In genomic region chr4:129209504-129209903, GRCm38 (mm10) we compare ENCODE assay signal across 9 mouse cellular contexts. TPM values are rescaled to one million over a fixed set of nuclear protein-coding genes. Genes with fewer than 3 reads are reported as not detected.
A peak's percentile ranks its signal among the peaks of the same experiment; 100 is the strongest.
DNase-seq lines count a peak whose midpoint lies in the region; TF ChIP-seq lines count a peak whose summit lies in the region.
"Had no signal": no experiment of that assay in that cellular context is flagged by ENCODE, and none has a peak within 500 bp of the region (broad histone marks: within the 10 kb centered on the region; RNA-seq: fewer than 3 reads in every experiment).

No protein-coding gene starts in this region.

- no peak overlapping the region for H3K27ac ChIP-seq in gastrocnemius, adult 2 months
- H3K27ac ChIP-seq: stomach, embryonic 15.5 days had no signal

- intact Hi-C loops in gastrocnemius, adult 2 months (cut with DNase I) = loop anchor here (1.0 kb wide), 1 partner anchor 67 kb away; no protein-coding TSS in a partner anchor
- intact Hi-C loops in gastrocnemius, postnatal 14 days (cut with DNase I; ENCODE audit: low total_unique reads) = no loop called here

- H3K4me3 ChIP-seq in gastrocnemius, adult 2 months = no peak overlapping the region
- H3K4me3 ChIP-seq: stomach, embryonic 15.5 days had no signal

- peak; percentile 64 for TF ChIP-seq CTCF in gastrocnemius, adult 2 months (IDR thresholded peaks at IDR 0.05)

- no peak for DNase-seq in gastrocnemius, adult 2 months
- DNase-seq in gastrocnemius, adult 8-10 months (ENCODE audit: low spot score in 2 of 2) = no peak
- DNase-seq in urinary bladder, postnatal 14 days (ENCODE audit: low spot score) = peak; percentile 3
- DNase-seq in urinary bladder, postnatal 10 days (ENCODE audit: low spot score) = no peak
- peak; percentile 20 for DNase-seq in hindlimb bud, embryonic 11.5 days (ENCODE audit: extremely low spot score, low read depth, low spot score)
- no peak for DNase-seq in adrenal gland, postnatal 36 days
- no peak for DNase-seq in spleen, adult 18-20 months
- no peak for DNase-seq in gastrocnemius, postnatal 14 days

RNA-seq across cellular contexts. Expression of gene Yars, which starts 19.9 kb away (rescaled TPM):
- 10 to 100 TPM; 39.8 to 43.0 TPM for total RNA-seq in gastrocnemius, adult 2 months (2021)
- total RNA-seq in gastrocnemius, adult 8-10 months (2022) = 10 to 100 TPM; 31.2 to 44.4 (median 35.3) TPM
- total RNA-seq in adrenal gland, postnatal 36 days (2021) = 100 to 1,000 TPM in 1 of 2 experiments, 10 to 100 TPM in 1; 95.2 to 102 TPM
- total RNA-seq in gastrocnemius, postnatal 14 days (2021) = 10 to 100 TPM; 38.6 to 38.9 TPM

RNA-seq across cellular contexts. Expression of gene S100pbp, which starts 20.0 kb away (rescaled TPM):
- total RNA-seq in gastrocnemius, adult 2 months (2021) = 1 to 10 TPM; 4.7 to 4.9 TPM
- 1 to 10 TPM; 3.8 to 4.6 (median 4.4) TPM for total RNA-seq in gastrocnemius, adult 8-10 months (2022)
- total RNA-seq in adrenal gland, postnatal 36 days (2021) = 10 to 100 TPM; 23.1 to 23.6 TPM
- total RNA-seq in gastrocnemius, postnatal 14 days (2021) = 1 to 10 TPM; 5.2 to 7.1 TPM

RNA-seq across cellular contexts. Expression of gene C77080, which starts 51.7 kb away (rescaled TPM):
- total RNA-seq in gastrocnemius, adult 2 months (2021) = 1 to 10 TPM; 2.0 to 2.1 TPM
- 1 to 10 TPM in 1 of 4 experiments, under 1 TPM in 3; 0.58 to 1.6 (median 0.75) TPM for total RNA-seq in gastrocnemius, adult 8-10 months (2022)
- total RNA-seq in adrenal gland, postnatal 36 days (2021) = 10 to 100 TPM; 15.6 to 19.5 TPM
- total RNA-seq in gastrocnemius, postnatal 14 days (2021) = 1 to 10 TPM; 2.3 to 2.5 TPM

Comparison
In these comparisons a context has a peak if more than half of its experiments do, and no peak if none do; other contexts are left out.
1. DNase-seq: peak in urinary bladder, postnatal 14 days (single experiment) and hindlimb bud, embryonic 11.5 days (single experiment); none in gastrocnemius, adult 2 months (single experiment), gastrocnemius, adult 8-10 months (0 of 2), urinary bladder, postnatal 10 days (single experiment), adrenal gland, postnatal 36 days (0 of 2), spleen, adult 18-20 months (0 of 2) and gastrocnemius, postnatal 14 days (single experiment).
2. RNA of gene C77080, which starts 51.7 kb away (total RNA-seq): 15.6 to 19.5 TPM in adrenal gland, postnatal 36 days; 2.3 to 2.5 TPM in gastrocnemius, postnatal 14 days, 2.0 to 2.1 TPM in gastrocnemius, adult 2 months and 0.58 to 1.6 TPM in gastrocnemius, adult 8-10 months; every median in the first group is over 4 times any median in the second.